Mouse (Mus musculus) lung, postnatal 4 days (tissue): Measurements from ENCODE around the gene Wdr45b.
"Not testable (repeated sequence)": the region's sequence is repeated elsewhere in the genome, so short reads cannot be mapped to it uniquely, and the experiment has no call there.

Experiments
- DNase-seq, 2 experiments: peaks; one replicate each; pipeline ENCODE4 v3.0.0; 2021

Gene Wdr45b

GRCm38 (mm10) chr11:121326681-121327080 lies 27.6 kb downstream of the Wdr45b start:
- DNase-seq: no peak

GRCm38 (mm10) chr11:121326034-121326433 lies 28.2 kb downstream of the Wdr45b start:
- DNase-seq: no peak

GRCm38 (mm10) chr11:121307712-121308111 lies 46.5 kb downstream of the Wdr45b start:
- not testable (repeated sequence) for DNase-seq

GRCm38 (mm10) chr11:121306608-121307007 lies 47.6 kb downstream of the Wdr45b start:
- no peak for DNase-seq

- DNase-seq: no peak
Observed at GRCm38 (mm10) chr11:121305371-121305770, 48.9 kb downstream of the Wdr45b start.

- no peak for DNase-seq
Observed at GRCm38 (mm10) chr11:121300265-121300664, 54.0 kb downstream of the Wdr45b start.

GRCm38 (mm10) chr11:121298493-121298892 lies 55.8 kb downstream of the Wdr45b start:
- no peak for DNase-seq

- DNase-seq: no peak
Observed at GRCm38 (mm10) chr11:121294771-121295170, 59.5 kb downstream of the Wdr45b start.

- DNase-seq: no peak
Observed at GRCm38 (mm10) chr11:121289859-121290258, 64.4 kb downstream of the Wdr45b start.

- no peak for DNase-seq
Observed at GRCm38 (mm10) chr11:121282911-121283310, 71.3 kb downstream of the Wdr45b start.

GRCm38 (mm10) chr11:121278011-121278410 lies 76.2 kb downstream of the Wdr45b start:
- no peak for DNase-seq

GRCm38 (mm10) chr11:121277516-121277915 lies 76.7 kb downstream of the Wdr45b start:
- no peak for DNase-seq
